Mouse (Mus musculus) kidney, adult 2 months (tissue): Measurements from ENCODE around the gene Cep44.

Source experiments
- CTCF ChIP-seq: fragments of 200-500 bp; conservative IDR thresholded peaks from 2 replicates; pipeline ENCODE4 v1.5.1; 2011; ENCODE audit warnings: low read depth, mild to moderate bottlenecking, control low read depth, low read length, moderate library complexity, mixed read lengths; ENCODE audit not compliant: insufficient read depth, insufficient read length
- POLR2A ChIP-seq: fragments of 200-500 bp; IDR thresholded peaks from one replicate; pipeline ENCODE4 v1.6.1; 2011; ENCODE audit warnings: low read depth, low read length, control low read depth

GRCm38 (mm10) chr8:56508952-56509479 is 41.8 kb downstream of the Cep44 start:
- no peak for TF ChIP-seq CTCF
- TF ChIP-seq POLR2A = no peak
